Mouse (Mus musculus) 3134 (cell line): Measurements from ENCODE around the gene Snrk.

Experiments used
- DNase-seq: peaks from one replicate; pipeline ENCODE4 v3.0.0-alpha.2; 2011; ENCODE audit warnings: low spot score; ENCODE audit not compliant: insufficient read length; ENCODE audit errors: extremely low read depth

The Snrk gene

DNA sequence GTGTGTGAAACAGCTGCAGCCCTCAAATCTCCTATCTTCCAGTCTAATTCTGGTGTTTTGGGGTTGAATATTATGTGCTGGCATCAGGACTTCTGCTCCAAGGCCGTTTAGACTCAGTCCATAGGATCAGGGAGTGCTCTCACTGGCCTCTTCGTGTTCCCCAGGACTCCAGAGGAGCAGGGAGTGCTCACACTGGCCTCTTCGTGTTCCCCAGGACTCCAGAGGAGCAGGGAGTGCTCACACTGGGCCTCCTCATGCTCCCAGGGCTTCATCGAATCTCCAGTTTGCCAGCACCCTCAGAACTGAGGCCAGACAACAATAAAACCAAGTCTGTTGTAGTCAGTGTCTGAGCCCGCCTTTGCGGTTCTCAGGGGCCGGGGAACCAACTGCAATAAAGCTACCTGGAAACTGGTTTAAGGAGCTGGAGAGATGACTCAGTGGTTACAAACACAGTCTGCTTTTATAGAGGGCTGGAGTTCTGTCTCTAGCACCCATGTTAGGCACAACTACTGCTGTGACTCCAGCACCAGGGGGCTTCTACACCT lies 12.7 kb upstream of the Snrk start:
- peak; percentile 29 for DNase-seq

GRCm38 (mm10) chr9:122107701-122108375 lies 9.2 kb upstream of the Snrk start:
- DNase-seq, result peak; percentile 47

GRCm38 (mm10) chr9:122109553-122110225 lies 7.4 kb upstream of the Snrk start:
- no peak for DNase-seq

GRCm38 (mm10) chr9:122110508-122110907 lies 6.6 kb upstream of the Snrk start:
- no peak for DNase-seq

DNA sequence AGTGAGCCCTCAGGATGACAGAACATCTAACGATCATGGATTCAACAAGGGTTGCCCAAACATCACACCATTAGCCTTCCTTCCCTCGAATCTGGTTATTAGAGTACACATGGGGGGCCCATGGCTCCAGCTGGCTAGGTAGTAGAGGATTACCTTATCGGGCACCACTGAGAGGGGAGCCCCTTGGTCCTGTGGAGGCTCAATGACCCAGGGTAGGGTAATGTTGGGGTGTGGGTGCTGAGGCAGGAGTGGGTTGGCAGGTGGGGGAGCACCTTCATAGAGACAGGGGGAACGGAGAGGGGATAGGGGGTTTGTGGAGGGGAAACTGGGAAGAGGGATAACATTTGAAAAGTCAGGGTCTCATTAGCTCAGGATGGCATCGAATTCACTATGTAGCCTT lies 6.1 kb upstream of the Snrk start:
- no peak for DNase-seq

GRCm38 (mm10) chr9:122115552-122115951 lies 1.5 kb upstream of the Snrk start:
- DNase-seq, result no peak

DNA sequence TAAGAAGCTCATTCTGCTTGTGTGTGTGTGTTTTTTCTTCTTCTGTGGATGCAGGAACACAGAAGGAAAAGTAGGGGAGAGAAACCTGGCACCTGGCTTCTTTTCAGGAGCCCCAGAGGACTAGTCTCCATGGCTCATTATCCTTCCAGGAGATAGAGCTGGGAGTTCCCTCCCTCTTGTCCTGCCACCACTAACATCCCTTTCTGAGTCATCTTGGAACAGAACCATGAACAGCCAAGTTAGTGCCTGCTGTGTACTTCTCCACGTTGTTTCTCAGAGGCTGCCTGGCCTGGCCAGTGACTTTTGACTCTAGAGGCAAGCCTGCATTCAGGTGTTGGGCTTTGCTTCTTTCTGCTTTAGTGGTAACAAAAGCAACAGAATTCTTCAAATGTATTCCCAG lies 707 bp upstream of the Snrk start:
- no peak for DNase-seq

- DNase-seq, result peak; percentile 26
Measured at GRCm38 (mm10) chr9:122117692-122118529, 845 bp downstream of the Snrk start.

- peak; percentile 28 for DNase-seq
Measured at GRCm38 (mm10) chr9:122120089-122120488, 3.0 kb downstream of the Snrk start.

DNA sequence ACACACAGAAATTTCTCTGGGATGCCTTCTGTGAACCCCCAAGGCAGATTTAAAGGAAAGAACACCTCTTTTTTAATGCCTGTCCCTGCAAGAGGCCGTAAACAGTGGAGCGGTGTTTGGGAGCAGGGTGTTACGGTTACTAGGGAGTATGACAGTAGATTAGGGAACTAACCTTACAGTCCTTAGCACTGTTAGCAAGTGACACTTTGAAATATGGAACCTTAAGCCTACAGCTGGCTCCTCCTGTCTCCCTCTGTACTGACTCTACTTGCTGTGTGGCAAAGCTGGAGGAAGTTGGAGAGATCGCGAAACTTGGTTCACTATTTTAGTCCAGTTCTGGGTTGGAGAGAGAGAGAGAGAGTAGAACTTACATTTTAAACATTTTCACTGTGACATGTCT lies 5.0 kb downstream of the Snrk start:
- no peak for DNase-seq

GRCm38 (mm10) chr9:122123181-122123580 lies 6.1 kb downstream of the Snrk start:
- no peak for DNase-seq

GRCm38 (mm10) chr9:122125723-122126290 lies 8.7 kb downstream of the Snrk start:
- DNase-seq, result no peak

GRCm38 (mm10) chr9:122126790-122127189 lies 9.7 kb downstream of the Snrk start:
- no peak for DNase-seq

DNA sequence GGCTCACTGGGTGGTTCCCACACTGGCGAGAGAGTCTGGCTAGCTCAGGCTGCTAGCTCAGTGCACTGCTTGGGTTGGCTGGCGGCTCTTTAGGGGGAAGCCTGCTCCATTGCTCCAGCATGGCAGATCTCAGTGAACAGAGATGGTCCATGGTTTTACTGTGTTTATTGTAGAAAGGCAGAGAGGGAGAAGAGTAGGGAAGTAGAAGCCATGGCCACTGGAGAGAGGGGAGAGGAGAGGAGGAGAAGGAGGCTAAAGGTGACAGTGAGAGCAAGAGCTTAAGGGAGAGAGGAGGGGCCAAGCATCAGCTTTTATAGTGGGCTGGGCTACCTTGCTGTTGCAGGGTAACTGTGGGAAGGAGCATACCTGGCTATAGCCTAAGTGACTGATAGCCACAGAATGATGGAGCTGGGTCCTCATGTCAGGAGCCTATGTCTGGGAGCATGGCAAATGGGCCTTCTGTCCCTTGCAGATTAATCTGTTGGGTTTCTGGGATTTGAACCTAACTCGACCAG lies 10.3 kb downstream of the Snrk start:
- no peak for DNase-seq

- DNase-seq, result no peak
Measured at GRCm38 (mm10) chr9:122128686-122129085, 11.6 kb downstream of the Snrk start.

DNA sequence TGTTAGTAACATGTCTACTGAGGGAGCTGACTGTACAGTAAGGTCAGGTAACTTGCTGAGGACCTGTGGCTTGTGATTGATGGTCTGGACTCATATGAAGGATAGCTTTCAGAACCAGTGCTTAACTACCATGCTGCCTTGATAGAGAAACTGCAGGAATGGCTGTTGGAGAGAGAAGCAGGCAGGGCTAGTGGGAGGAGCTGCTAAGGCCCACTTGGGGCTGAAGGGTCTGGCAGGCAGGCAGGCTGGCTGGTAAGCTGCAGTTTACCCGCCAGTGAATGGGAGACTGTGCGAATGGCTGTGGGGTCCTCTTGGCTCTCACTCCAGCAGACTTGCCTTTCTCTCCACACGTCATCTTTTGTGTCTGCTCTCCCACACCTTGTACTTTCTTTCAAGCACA lies 13.6 kb downstream of the Snrk start:
- no peak for DNase-seq

- no peak for DNase-seq
Measured at GRCm38 (mm10) chr9:122132145-122132544, 15.1 kb downstream of the Snrk start.

DNA sequence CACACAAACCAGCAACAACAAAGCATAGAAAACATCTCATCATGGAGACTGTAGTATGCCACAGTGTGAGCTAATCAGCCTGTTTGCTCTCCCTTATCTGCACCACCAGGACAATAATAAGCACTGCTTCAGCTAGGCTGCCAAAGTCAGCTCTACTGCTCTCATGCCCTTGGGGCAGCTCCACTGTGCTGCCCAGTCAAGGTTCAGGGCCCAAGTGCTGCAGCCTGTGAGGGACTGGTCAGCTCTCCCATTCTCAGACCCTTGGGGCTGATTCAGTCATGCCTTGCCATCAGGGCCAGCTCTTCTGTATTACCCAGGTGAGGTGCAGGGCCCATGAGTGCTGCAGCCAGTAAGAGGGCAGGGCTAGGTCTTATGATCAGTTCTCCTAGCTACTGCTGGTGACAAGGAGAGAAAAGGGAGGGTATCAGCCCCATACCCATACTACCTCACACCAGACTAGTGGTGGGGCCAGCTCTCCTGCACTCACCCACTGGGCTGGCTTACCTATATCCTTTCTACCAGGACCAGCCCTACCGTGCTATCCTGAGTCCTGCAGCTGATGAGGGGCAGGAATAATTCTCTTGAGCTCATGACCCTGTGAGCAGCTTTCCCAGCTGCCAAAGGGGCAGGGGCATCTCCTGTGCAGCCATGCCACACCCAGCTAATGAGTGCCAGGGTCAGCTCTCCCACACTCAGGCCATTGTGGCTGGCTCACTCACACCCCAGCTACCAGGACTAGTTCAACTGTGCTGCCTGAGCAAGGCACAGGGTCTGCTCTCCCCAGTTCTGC lies 18.2 kb downstream of the Snrk start:
- no peak for DNase-seq

DNA sequence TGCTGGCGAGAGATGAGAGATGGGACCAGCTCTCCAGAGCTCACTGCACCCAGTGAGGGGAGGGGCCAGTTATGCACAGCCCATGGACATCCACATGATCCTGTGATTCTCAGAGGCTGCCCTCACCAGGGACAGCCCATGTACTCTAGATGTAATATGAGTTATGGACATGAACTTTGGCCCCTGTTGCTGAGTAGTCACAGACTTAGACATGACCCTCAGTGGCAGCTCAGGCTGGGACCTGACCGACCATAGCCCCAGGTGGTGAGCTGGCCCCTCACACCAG lies 18.8 kb downstream of the Snrk start:
- no peak for DNase-seq

- no peak for DNase-seq
Measured at GRCm38 (mm10) chr9:122137960-122138359, 20.9 kb downstream of the Snrk start.
